Comparison of ENCODE assay signal across 9 mouse cellular contexts in the genomic region with DNA sequence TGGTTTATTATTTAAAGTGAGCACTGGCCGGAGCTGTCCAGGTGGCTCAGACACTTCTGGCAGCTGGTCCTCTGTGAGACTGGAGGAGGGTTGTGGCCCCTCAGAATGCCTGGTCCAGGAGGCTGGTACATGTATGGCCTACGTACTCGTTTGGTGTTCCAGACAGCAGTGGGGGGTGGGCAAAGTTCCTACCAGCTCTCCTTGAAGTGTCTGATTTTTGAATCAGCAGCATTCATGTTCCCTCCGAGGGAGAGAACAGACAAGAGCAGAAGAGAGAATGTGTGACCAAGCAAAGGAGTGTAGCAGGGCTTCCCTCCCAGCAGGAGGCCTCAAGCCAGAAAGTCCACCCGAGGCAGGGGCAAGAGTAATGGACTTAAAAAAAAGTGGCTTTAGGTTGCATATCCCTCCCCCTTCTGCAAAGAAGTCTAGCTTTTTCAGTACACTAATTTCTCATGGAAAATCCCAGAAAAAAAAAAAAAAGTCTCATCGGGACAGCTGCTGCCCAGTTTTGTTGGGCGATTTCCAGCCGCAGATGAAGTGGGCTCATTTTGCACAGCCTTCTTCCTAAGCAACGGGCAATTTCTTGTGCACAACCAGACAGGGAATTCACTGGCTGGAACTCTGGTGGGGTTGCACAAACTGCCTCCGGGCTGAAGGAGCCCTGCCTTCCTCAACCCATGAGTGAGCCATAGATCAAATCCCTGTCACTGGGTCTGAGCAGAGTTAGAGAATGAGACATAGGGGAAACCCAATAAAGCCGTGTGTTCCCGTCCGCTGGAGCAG. TPM values are rescaled to one million over a fixed set of nuclear protein-coding genes. Genes with fewer than 3 reads are reported as not detected.
DNase-seq lines count a peak whose midpoint lies in the region; ATAC-seq and TF ChIP-seq lines count a peak whose summit lies in the region.
"Had no signal": no experiment of that assay in that cellular context is flagged by ENCODE, and none has a peak within 500 bp of the region (broad histone marks: within the 10 kb centered on the region; RNA-seq: fewer than 3 reads in every experiment).

No protein-coding gene starts in this region.

- no peak overlapping the region for H3K4me3 ChIP-seq in forebrain, embryonic 10.5 days
- no peak overlapping the region for H3K4me3 ChIP-seq in forebrain, embryonic 12.5 days (replicated peaks)
- H3K4me3 ChIP-seq in forebrain, postnatal 0 days (ENCODE audit: low read depth, low read length) = no peak overlapping the region
- no peak overlapping the region for H3K4me3 ChIP-seq in layer of hippocampus, adult 2 months

- POLR2A ChIA-PET in Patski (lab: Charles Lee) = no interaction called here

- DNase-seq in forebrain, embryonic 10.5 days (ENCODE audit: extremely low spot score, low spot score) = no peak
- peak; percentile 92 for DNase-seq in Patski (ENCODE audit: low read depth, low spot score)
- DNase-seq in forebrain, postnatal 0 days = peak; percentile 70
- DNase-seq in layer of hippocampus, adult 2 months (ENCODE audit: low spot score in 2 of 2) = peak; percentile 44 to 58
- DNase-seq in lung, postnatal 14 days = peak; percentile 46
- peak; percentile 79 for DNase-seq in telencephalon, adult 2 months (ENCODE audit: low read depth, low spot score)
- DNase-seq in spleen, postnatal 14 days (ENCODE audit: low spot score in 2 of 2) = no peak

- H3K9ac ChIP-seq in forebrain, embryonic 12.5 days = no peak overlapping the region
- H3K9ac ChIP-seq in forebrain, postnatal 0 days = no peak overlapping the region

- in situ Hi-C loops in Patski (cut with MboI; ENCODE audit: low pct_unique_long_range_greater_than_20kb) = no loop called here

- no peaks in the 10 kb centered on the region for H3K36me3 ChIP-seq in forebrain, embryonic 10.5 days (replicated peaks)
- H3K36me3 ChIP-seq in forebrain, embryonic 12.5 days (replicated peaks) = no peaks in the 10 kb centered on the region
- no peaks in the 10 kb centered on the region for H3K36me3 ChIP-seq in forebrain, postnatal 0 days (ENCODE audit: insufficient read depth)

- CTCF ChIA-PET in Patski (lab: Charles Lee) = no interaction called here

- H3K4me1 ChIP-seq in forebrain, embryonic 10.5 days = peaks cover 19% of the 10 kb centered on the region
- peaks cover 16% of the 10 kb centered on the region for H3K4me1 ChIP-seq in forebrain, embryonic 12.5 days
- H3K4me1 ChIP-seq in forebrain, postnatal 0 days (ENCODE audit: insufficient read depth) = peaks cover 7% of the 10 kb centered on the region; the same call in 1 of the 2 replicates

- no peaks in the 10 kb centered on the region for H3K27me3 ChIP-seq in forebrain, embryonic 10.5 days (ENCODE audit: poor library complexity, severe bottlenecking)
- H3K27me3 ChIP-seq in forebrain, embryonic 12.5 days = no peaks in the 10 kb centered on the region
- H3K27me3 ChIP-seq in Patski = peaks cover 24% of the 10 kb centered on the region
- no peaks in the 10 kb centered on the region for H3K27me3 ChIP-seq in forebrain, postnatal 0 days (ENCODE audit: insufficient read depth, low read length)

- no peak for ATAC-seq in forebrain, embryonic 12.5 days (ENCODE audit: low FRiP score)
- ATAC-seq in Patski = peak; percentile 88
- ATAC-seq in forebrain, postnatal 0 days = peak; percentile 47

- no peak overlapping the region for H3K4me2 ChIP-seq in forebrain, embryonic 12.5 days
- no peak overlapping the region for H3K4me2 ChIP-seq in forebrain, postnatal 0 days (ENCODE audit: low read depth)

- no peak for TF ChIP-seq CTCF in Patski (IDR thresholded peaks at IDR 0.05)
- TF ChIP-seq CTCF in forebrain, postnatal 0 days (IDR thresholded peaks at IDR 0.05; ENCODE audit: low read depth) = no peak
- no peak for TF ChIP-seq CTCF in layer of hippocampus, adult 2 months (conservative IDR thresholded peaks at IDR 0.05)

- H3K9me3 ChIP-seq in forebrain, embryonic 10.5 days = no peaks in the 10 kb centered on the region
- no peaks in the 10 kb centered on the region for H3K9me3 ChIP-seq in forebrain, embryonic 12.5 days
- no peaks in the 10 kb centered on the region for H3K9me3 ChIP-seq in forebrain, postnatal 0 days (ENCODE audit: low read length)

- H3K27ac ChIP-seq in forebrain, embryonic 10.5 days = 0 out of 2 replicates have a peak overlapping the region, but pooled peaks have one; percentile 20
- no peak overlapping the region for H3K27ac ChIP-seq in forebrain, embryonic 12.5 days
- H3K27ac ChIP-seq in forebrain, postnatal 0 days (ENCODE audit: low read depth, low read length) = peak overlapping the region; percentile 62; the same call in 1 of the 2 replicates
- peak overlapping the region; percentile 92 for H3K27ac ChIP-seq in layer of hippocampus, adult 2 months

- 68% methylated on average over 13 of the region's 13 CpGs for WGBS in forebrain, embryonic 10.5 days
- 47% methylated on average over 13 of the region's 13 CpGs for WGBS in forebrain, embryonic 12.5 days
- WGBS in forebrain, postnatal 0 days = 24% methylated on average over 13 of the region's 13 CpGs

RNA-seq across cellular contexts. Expression of a gene that starts 28.4 kb away (rescaled TPM):
- polyA plus RNA-seq in forebrain, embryonic 10.5 days (2016; fragmentation: Nextera tagmentation; extraction: Ambion mirVana) = 0.89 and 1.1 TPM in 2 replicates
- 1.6 and 2.1 TPM in 2 replicates for polyA plus RNA-seq in forebrain, embryonic 12.5 days (2016; fragmentation: Nextera tagmentation; extraction: Ambion mirVana)
- polyA plus RNA-seq in Patski (2021) = 0.04 TPM
- total RNA-seq in forebrain, postnatal 0 days (2014; rRNA removed) = 6.8 and 12.6 TPM in 2 replicates
- polyA plus RNA-seq in forebrain, postnatal 0 days (2015; fragmentation: Nextera tagmentation; extraction: Ambion mirVana) = 3.3 and 4.1 TPM in 2 replicates
- 10 to 100 TPM; 27.3 to 32.7 TPM for total RNA-seq in layer of hippocampus, adult 2 months (2021)
- total RNA-seq: neutrophil, adult 5-6 weeks had no signal

Comparison
In these comparisons a context has a peak if more than half of its experiments do, and no peak if none do; other contexts are left out.
1. DNase-seq: peak in Patski (single experiment), forebrain, postnatal 0 days (single experiment), layer of hippocampus, adult 2 months (2 of 2), lung, postnatal 14 days (single experiment) and telencephalon, adult 2 months (single experiment); none in forebrain, embryonic 10.5 days (single experiment) and spleen, postnatal 14 days (0 of 2).